Mouse (Mus musculus) megakaryocyte progenitor cell, adult 5-6 weeks (primary cell): ENCODE data around the gene G430095P16Rik. TPM values are rescaled to one million over a fixed set of nuclear protein-coding genes. Genes with fewer than 3 reads are reported as not detected.

Experiments used
- ATAC-seq: replicated peaks from 2 replicates; pipeline ENCODE4 v1.8.0; 2016; ENCODE audit warnings: mild to moderate bottlenecking, moderate TSS enrichment, inconsistent platforms; ENCODE audit not compliant: poor library complexity
- total RNA-seq, 2 experiments: library from RNA; stranded (forward) in 1 of 2; stranded (reverse) in 1 of 2; fragments of 157-497, 149-512 nt in 1 of 2; fragments of 200-1000 nt in 1 of 2; gene quantifications; 2 replicates each; pipeline versions ENCODE4 v1.2.3 to v1.2.4; 2015 to 2017

Gene G430095P16Rik
- total RNA-seq, 2 experiments from 2014 or later = 8.5 to 12.2 TPM

GRCm38 (mm10) chr8:84718959-84719690 is 3.7 kb upstream of the G430095P16Rik start:
- no peak for ATAC-seq

- ATAC-seq = no peak
These were observed 317 bp upstream of the G430095P16Rik start for GRCm38 (mm10) chr8:84722530-84722849.

GRCm38 (mm10) chr8:84723571-84723900 is 729 bp downstream of the G430095P16Rik start:
- peak; percentile 15; the same call in 1 of the 2 replicates for ATAC-seq

- ATAC-seq = peak; percentile 25
These were observed 1.9 kb downstream of the G430095P16Rik start for GRCm38 (mm10) chr8:84724683-84725082.

GRCm38 (mm10) chr8:84725246-84725940 is 2.6 kb downstream of the G430095P16Rik start:
- ATAC-seq = no peak

- ATAC-seq = peak; percentile 30
These were observed 3.1 kb downstream of the G430095P16Rik start for GRCm38 (mm10) chr8:84725941-84726259.

- no peak for ATAC-seq
These were observed 5.7 kb downstream of the G430095P16Rik start for GRCm38 (mm10) chr8:84728474-84728873.

- ATAC-seq = 0 out of 2 replicates have a peak, but pooled peaks have one; percentile 6
These were observed 7.1 kb downstream of the G430095P16Rik start for GRCm38 (mm10) chr8:84729921-84730362.

- peak; percentile 83 for ATAC-seq
These were observed 7.9 kb downstream of the G430095P16Rik start for GRCm38 (mm10) chr8:84730541-84731370.

GRCm38 (mm10) chr8:84731371-84732177 is 8.8 kb downstream of the G430095P16Rik start:
- no peak for ATAC-seq

- no peak for ATAC-seq
These were observed 9.7 kb downstream of the G430095P16Rik start for GRCm38 (mm10) chr8:84732545-84732944.

GRCm38 (mm10) chr8:84732996-84733395 is 10.2 kb downstream of the G430095P16Rik start:
- ATAC-seq = no peak

- ATAC-seq = no peak
These were observed 11.2 kb downstream of the G430095P16Rik start for GRCm38 (mm10) chr8:84733959-84734358.

GRCm38 (mm10) chr8:84734680-84735079 is 11.9 kb downstream of the G430095P16Rik start:
- no peak for ATAC-seq

- ATAC-seq = no peak
These were observed 12.8 kb downstream of the G430095P16Rik start for GRCm38 (mm10) chr8:84735597-84735996.

GRCm38 (mm10) chr8:84736521-84736920 is 13.7 kb downstream of the G430095P16Rik start:
- ATAC-seq = no peak

- ATAC-seq = peak; percentile 96
These were observed 14.8 kb downstream of the G430095P16Rik start for GRCm38 (mm10) chr8:84737608-84738007.

GRCm38 (mm10) chr8:84738266-84738665 is 15.5 kb downstream of the G430095P16Rik start:
- no peak for ATAC-seq

- ATAC-seq = no peak
These were observed 16.1 kb downstream of the G430095P16Rik start for GRCm38 (mm10) chr8:84738715-84739400.

- ATAC-seq = no peak
These were observed 16.6 kb downstream of the G430095P16Rik start for GRCm38 (mm10) chr8:84739401-84739742.
